Mouse (Mus musculus): ENCODE results near the gene Pex1.
"Not testable (repeated sequence)": the region's sequence is repeated elsewhere in the genome, so short reads cannot be mapped to it uniquely, and the experiment has no call there.

Gene Pex1

DNA sequence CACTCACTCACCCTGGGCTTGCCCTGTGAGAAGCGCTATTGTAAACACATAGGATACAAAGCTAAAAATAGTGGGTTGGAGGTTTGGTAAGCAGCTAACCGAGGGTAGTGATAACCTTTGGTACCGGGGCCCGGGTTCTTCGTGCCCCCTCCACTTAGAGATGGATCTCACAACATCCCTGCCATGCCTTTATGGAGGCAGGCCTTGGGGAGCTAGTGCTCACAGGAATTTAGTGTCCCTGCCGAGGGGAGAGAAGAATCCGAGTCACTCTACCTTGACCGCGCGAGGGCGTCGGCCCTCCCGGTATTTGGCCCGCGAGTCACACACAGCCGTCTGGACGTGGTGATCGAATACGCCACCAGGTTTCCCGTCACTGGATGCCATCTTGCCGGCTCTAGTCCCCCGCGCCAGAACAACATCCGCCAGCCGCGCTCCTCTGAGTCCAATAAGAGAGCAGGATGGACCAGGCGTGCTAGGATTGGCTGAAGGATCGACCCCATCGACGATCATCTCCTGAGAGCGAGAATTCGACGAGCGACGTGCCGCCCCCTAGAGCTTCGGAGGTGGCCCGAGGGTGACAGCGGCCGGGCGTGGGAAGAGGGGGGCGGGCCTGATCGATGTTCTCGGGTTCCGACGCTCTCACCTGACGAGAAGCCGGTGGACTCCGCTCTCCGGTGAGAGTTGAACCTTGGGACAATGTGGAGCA, at the start of gene Pex1:
Gene Pex1, plus strand, starts transcription at position 374 of the 706 bp plus-strand sequence.
- in situ Hi-C loops (cut with MboI; ENCODE audit: low pct_unique_long_range_greater_than_20kb in 1 of 2, low sequenced_read_pairs in 2 of 2, unreplicated experiment in 1 of 2) = no loop called here

- in situ Hi-C loops (cut with MboI; ENCODE audit: low pct_unique_long_range_greater_than_20kb in 1 of 2, low sequenced_read_pairs in 2 of 2, unreplicated experiment in 1 of 2) = no loop called here
Measured at GRCm38 (mm10) chr5:3546226-3546625, 49.6 kb upstream of the Pex1 start.

DNA sequence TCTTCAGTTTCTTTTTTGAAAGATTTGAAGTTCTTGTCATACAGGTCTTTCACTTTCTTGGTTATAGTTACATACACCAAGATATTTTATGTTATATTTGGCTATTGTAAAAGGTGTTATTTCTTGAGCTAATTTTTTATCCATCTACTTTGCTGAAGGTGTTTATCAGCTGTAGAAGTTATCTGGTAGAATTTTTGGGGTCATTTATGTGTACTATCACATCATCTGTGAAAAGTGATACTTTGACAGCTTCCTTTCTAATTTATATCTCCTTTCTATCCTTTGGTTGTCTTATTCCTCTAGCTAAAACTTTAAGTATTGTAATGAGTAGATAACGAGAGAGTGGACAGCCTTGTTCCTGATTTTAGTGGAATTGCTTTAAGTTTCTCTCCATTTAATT, 44.4 kb upstream of the Pex1 start:
- in situ Hi-C loops (cut with MboI; ENCODE audit: low pct_unique_long_range_greater_than_20kb in 1 of 2, low sequenced_read_pairs in 2 of 2, unreplicated experiment in 1 of 2) = no loop called here

DNA sequence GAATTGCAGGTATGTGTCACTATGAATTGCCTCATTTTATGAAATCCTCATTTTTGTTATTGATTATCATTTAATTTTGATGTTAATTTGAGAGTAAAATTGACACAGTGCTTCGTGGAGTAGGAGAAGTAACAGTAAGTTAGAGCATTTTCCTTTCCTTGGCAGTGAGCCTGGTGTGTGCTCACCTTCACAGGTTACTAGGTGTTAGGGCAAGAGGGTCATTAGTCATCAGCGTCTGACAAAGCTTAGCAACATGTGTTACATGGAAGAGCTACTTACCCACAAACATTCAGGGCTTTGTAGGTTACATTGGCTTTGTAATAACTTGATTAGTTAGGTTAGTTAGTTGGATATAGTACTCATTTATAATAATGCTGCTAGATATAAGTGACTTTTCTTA, 41.7 kb upstream of the Pex1 start:
- in situ Hi-C loops (cut with MboI; ENCODE audit: low pct_unique_long_range_greater_than_20kb in 1 of 2, low sequenced_read_pairs in 2 of 2, unreplicated experiment in 1 of 2) = no loop called here

DNA sequence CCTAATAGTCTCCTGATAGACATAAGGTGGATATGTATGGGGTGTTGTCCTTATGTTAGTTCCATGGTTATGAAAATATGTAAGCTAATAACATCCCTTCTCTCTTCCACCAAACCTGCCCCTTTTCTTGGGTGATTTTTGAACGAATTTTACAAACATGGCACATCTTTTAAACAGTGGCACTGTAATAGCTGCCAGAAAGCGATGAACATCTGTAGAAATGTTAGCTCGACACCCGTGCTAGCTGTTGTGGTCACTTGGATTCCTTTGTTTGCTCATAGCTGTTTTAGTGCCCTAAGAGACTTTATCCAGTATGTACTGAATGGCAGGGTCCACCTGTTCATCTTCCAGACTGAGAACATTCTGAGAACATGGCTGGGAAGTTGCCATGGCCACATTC, 24.6 kb upstream of the Pex1 start, which contains the start of gene 1700109H08Rik:
Gene 1700109H08Rik, plus strand, starts transcription at position 301 of the 400 bp plus-strand sequence.
- in situ Hi-C loops (cut with MboI; ENCODE audit: low pct_unique_long_range_greater_than_20kb in 1 of 2, low sequenced_read_pairs in 2 of 2, unreplicated experiment in 1 of 2) = no loop called here

DNA sequence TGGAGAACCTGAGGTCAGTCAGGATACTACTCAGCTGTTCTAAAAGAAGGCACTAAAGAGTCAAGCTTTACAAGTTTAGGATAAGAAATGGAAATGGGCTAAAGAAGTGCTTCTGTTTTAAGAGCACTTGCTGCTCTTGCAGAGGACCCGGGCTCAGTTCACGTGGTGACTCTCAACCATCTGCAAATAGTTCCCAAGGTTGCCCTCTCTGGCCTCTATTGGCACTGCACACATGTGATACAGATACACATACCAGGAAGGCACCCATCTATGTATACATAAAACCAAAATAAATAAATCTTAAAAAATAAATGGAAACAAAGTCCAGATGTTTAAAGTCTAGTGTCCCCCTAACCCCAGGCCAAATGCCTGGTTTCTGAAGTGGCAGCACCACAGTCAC, 21.0 kb upstream of the Pex1 start:
- in situ Hi-C loops (cut with MboI; ENCODE audit: low pct_unique_long_range_greater_than_20kb in 1 of 2, low sequenced_read_pairs in 2 of 2, unreplicated experiment in 1 of 2) = no loop called here

- in situ Hi-C loops (cut with MboI; ENCODE audit: low pct_unique_long_range_greater_than_20kb in 1 of 2, low sequenced_read_pairs in 2 of 2, unreplicated experiment in 1 of 2) = no loop called here
Measured at GRCm38 (mm10) chr5:3577939-3578338, 17.9 kb upstream of the Pex1 start.

DNA sequence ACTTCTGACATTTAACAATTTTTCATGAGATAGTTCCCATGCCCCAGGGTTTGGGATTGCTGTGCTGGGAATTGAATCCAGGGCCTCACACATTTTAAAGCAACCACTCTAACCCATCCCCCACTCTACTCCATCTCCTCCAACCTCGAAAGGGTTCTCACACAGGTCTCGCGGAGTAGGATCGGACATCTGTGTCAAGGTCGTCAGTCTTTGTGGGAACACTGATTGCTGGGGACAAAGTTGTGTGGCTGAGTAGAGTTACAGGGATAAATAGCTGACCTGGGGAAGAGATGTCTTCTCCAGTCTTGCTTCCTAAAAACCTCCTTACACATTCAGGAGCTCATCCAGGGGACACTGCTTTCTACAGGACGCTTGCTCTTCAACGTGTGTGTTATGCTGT, 16.8 kb upstream of the Pex1 start:
- in situ Hi-C loops (cut with MboI; ENCODE audit: low pct_unique_long_range_greater_than_20kb in 1 of 2, low sequenced_read_pairs in 2 of 2, unreplicated experiment in 1 of 2) = no loop called here

GRCm38 (mm10) chr5:3596399-3596766, 517 bp downstream of the Pex1 start, which contains the start of gene Rbm48:
TSS of gene Rbm48 (minus strand) at chr5:3596585.
- in situ Hi-C loops (cut with MboI; ENCODE audit: low pct_unique_long_range_greater_than_20kb in 1 of 2, low sequenced_read_pairs in 2 of 2, unreplicated experiment in 1 of 2) = no loop called here

GRCm38 (mm10) chr5:3597171-3597570, 1.3 kb downstream of the Pex1 start:
- in situ Hi-C loops (cut with MboI; ENCODE audit: low pct_unique_long_range_greater_than_20kb in 1 of 2, low sequenced_read_pairs in 2 of 2, unreplicated experiment in 1 of 2) = no loop called here

GRCm38 (mm10) chr5:3598766-3599165, 2.9 kb downstream of the Pex1 start:
- in situ Hi-C loops (cut with MboI; ENCODE audit: low pct_unique_long_range_greater_than_20kb in 1 of 2, low sequenced_read_pairs in 2 of 2, unreplicated experiment in 1 of 2) = no loop called here

DNA sequence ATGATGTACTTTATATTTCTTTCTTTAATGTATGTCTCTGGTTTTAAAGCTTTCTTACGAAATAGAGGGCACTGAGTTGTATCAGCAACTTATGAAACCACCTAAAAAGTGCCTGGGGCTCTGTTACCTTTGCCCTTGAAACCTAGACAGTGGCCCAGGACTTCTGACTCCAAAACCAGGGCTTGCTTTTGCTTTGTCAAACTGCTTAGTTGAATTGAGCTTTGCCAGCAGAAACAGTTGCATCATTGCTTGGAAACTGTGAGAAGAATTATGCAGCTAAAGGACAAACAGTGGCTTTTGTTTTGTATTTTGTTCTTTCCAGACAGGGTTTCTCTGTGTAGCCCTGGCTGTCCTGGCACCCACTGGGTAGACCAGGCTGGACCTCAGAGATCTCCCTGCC, 4.4 kb downstream of the Pex1 start:
- in situ Hi-C loops (cut with MboI; ENCODE audit: low pct_unique_long_range_greater_than_20kb in 1 of 2, low sequenced_read_pairs in 2 of 2, unreplicated experiment in 1 of 2) = no loop called here

DNA sequence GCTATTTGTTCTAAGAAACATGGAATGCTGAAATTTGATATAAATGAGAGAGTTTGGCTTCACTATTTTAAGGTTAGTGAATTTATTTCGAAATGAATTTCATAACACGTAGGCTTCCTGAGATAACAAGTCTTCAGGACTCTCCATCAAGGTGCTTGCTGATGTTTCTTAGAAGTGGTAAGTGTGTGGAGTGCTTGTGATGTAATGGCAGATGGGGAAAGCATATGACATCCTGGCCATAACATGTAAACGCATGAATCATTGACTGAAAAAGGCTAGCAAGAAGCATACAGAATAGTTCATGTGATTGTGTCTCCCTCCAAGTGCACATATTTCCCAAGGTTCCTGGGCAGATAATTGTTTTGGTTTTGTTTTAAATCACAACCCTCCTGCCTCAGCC, 4.9 kb downstream of the Pex1 start:
- in situ Hi-C loops (cut with MboI; ENCODE audit: low pct_unique_long_range_greater_than_20kb in 1 of 2, low sequenced_read_pairs in 2 of 2, unreplicated experiment in 1 of 2) = no loop called here

GRCm38 (mm10) chr5:3607114-3607513, 11.2 kb downstream of the Pex1 start:
- in situ Hi-C loops (cut with MboI; ENCODE audit: low pct_unique_long_range_greater_than_20kb in 1 of 2, low sequenced_read_pairs in 2 of 2, unreplicated experiment in 1 of 2) = no loop called here

GRCm38 (mm10) chr5:3609241-3609640, 13.4 kb downstream of the Pex1 start:
- in situ Hi-C loops (cut with MboI; ENCODE audit: low pct_unique_long_range_greater_than_20kb in 1 of 2, low sequenced_read_pairs in 2 of 2, unreplicated experiment in 1 of 2) = no loop called here

DNA sequence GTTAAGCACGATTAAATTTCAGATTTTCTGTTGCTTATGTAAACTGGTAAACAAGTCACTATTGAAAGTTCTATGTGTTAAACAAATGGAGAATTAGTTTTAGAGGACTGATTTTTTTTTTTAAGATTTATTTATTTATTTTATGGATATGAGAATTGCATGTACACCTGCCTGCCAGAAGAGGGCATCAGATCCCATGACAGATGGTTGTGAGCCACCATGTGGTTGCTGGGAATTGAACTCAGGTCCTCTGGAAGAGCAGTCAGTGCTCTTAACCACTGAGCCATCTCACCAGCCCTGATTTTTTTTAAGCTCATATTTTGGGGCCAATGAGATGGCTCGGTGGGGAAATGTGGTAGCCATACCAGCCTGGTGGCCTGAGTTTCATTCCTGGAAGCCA, 16.0 kb downstream of the Pex1 start:
- in situ Hi-C loops (cut with MboI; ENCODE audit: low pct_unique_long_range_greater_than_20kb in 1 of 2, low sequenced_read_pairs in 2 of 2, unreplicated experiment in 1 of 2) = not testable (repeated sequence)

DNA sequence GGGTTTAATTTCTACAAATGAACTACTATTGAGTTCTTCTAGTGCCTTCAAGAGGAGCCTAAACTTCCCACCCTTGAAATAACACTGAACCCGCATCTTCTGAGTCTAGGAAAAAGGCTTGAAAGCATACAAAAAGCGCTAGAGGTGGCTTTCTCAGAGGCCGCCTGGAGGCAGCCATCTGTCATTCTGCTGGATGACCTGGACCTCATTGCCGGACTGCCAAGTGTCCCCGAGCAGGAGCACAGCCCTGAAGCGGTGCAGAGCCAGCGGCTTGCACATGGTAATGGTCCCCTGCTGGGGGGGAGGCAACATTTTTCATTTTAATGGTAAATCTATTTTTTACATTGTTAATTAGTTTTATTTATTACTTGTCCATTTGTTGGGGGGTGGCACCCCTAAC, 24.6 kb downstream of the Pex1 start:
- in situ Hi-C loops (cut with MboI; ENCODE audit: low pct_unique_long_range_greater_than_20kb in 1 of 2, low sequenced_read_pairs in 2 of 2, unreplicated experiment in 1 of 2) = no loop called here

GRCm38 (mm10) chr5:3630055-3630454, 34.2 kb downstream of the Pex1 start:
- in situ Hi-C loops (cut with MboI; ENCODE audit: low pct_unique_long_range_greater_than_20kb in 1 of 2, low sequenced_read_pairs in 2 of 2, unreplicated experiment in 1 of 2) = no loop called here

GRCm38 (mm10) chr5:3631512-3632271, 35.8 kb downstream of the Pex1 start:
- in situ Hi-C loops (cut with MboI; ENCODE audit: low pct_unique_long_range_greater_than_20kb in 1 of 2, low sequenced_read_pairs in 2 of 2, unreplicated experiment in 1 of 2) = no loop called here

- in situ Hi-C loops (cut with MboI; ENCODE audit: low pct_unique_long_range_greater_than_20kb in 1 of 2, low sequenced_read_pairs in 2 of 2, unreplicated experiment in 1 of 2) = no loop called here
Measured at GRCm38 (mm10) chr5:3632285-3632684, 36.4 kb downstream of the Pex1 start.
